Mouse (Mus musculus): Measurements from ENCODE around the gene Syde2. TPM values are rescaled to one million over a fixed set of nuclear protein-coding genes. Genes with fewer than 3 reads are reported as not detected.
"Not testable (repeated sequence)": the region's sequence is repeated elsewhere in the genome, so short reads cannot be mapped to it uniquely, and the experiment has no call there.

The Syde2 gene
- polyA plus RNA-seq, 2 experiments from 2014 or later: not detected

- no peak for ATAC-seq
These were observed 18.6 kb upstream of the Syde2 start for GRCm38 (mm10) chr3:145969031-145969501.

GRCm38 (mm10) chr3:145971501-145971900 is 16.2 kb upstream of the Syde2 start:
- no peak for ATAC-seq

- ATAC-seq: no peak
These were observed 12.7 kb upstream of the Syde2 start for GRCm38 (mm10) chr3:145974986-145975385.

- ATAC-seq: no peak
These were observed 2.2 kb upstream of the Syde2 start for GRCm38 (mm10) chr3:145985333-145985925.

- no peak for ATAC-seq
These were observed 1.2 kb upstream of the Syde2 start for GRCm38 (mm10) chr3:145986317-145987001.

- no peak for ATAC-seq
These were observed 457 bp downstream of the Syde2 start for GRCm38 (mm10) chr3:145987970-145988683.

- no peak for ATAC-seq
These were observed 1.3 kb downstream of the Syde2 start for GRCm38 (mm10) chr3:145988684-145989575.

- ATAC-seq: no peak
These were observed 2.0 kb downstream of the Syde2 start for GRCm38 (mm10) chr3:145989576-145990081.

GRCm38 (mm10) chr3:145991130-145991529 is 3.5 kb downstream of the Syde2 start:
- no peak for ATAC-seq

- ATAC-seq: no peak
These were observed 4.5 kb downstream of the Syde2 start for GRCm38 (mm10) chr3:145991976-145992730.

GRCm38 (mm10) chr3:145992796-145993195 is 5.1 kb downstream of the Syde2 start:
- no peak for ATAC-seq

GRCm38 (mm10) chr3:145993481-145994201 is 6.0 kb downstream of the Syde2 start:
- no peak for ATAC-seq

- ATAC-seq: no peak
These were observed 7.8 kb downstream of the Syde2 start for GRCm38 (mm10) chr3:145995489-145995888.

GRCm38 (mm10) chr3:145996539-145996938 is 8.9 kb downstream of the Syde2 start:
- not testable (repeated sequence) for ATAC-seq

- ATAC-seq: peak; percentile 54
These were observed 16.8 kb downstream of the Syde2 start for GRCm38 (mm10) chr3:146004347-146005051.

GRCm38 (mm10) chr3:146007872-146008271 is 20.2 kb downstream of the Syde2 start:
- no peak for ATAC-seq

- no peak for ATAC-seq
These were observed 22.4 kb downstream of the Syde2 start for GRCm38 (mm10) chr3:146009859-146010645.

GRCm38 (mm10) chr3:146010751-146011150 is 23.1 kb downstream of the Syde2 start:
- no peak for ATAC-seq

- no peak for ATAC-seq
These were observed 24.0 kb downstream of the Syde2 start for GRCm38 (mm10) chr3:146011544-146012218.

Measured in activated CD4-positive, CD25-positive, alpha-beta regulatory T cell, adult 4 months (primary cell).